Mouse (Mus musculus) natural killer cell, adult 2 months (primary cell): ENCODE results near the gene Cdk2ap2.
A peak's percentile ranks its signal among the peaks of the same experiment; 100 is the strongest.

ENCODE experiments used
- DNase-seq, 2 experiments: peaks; one replicate each; pipeline ENCODE4 v3.0.0; 2022; ENCODE audit warnings: low spot score in 2 of 2

Cdk2ap2 gene

DNA sequence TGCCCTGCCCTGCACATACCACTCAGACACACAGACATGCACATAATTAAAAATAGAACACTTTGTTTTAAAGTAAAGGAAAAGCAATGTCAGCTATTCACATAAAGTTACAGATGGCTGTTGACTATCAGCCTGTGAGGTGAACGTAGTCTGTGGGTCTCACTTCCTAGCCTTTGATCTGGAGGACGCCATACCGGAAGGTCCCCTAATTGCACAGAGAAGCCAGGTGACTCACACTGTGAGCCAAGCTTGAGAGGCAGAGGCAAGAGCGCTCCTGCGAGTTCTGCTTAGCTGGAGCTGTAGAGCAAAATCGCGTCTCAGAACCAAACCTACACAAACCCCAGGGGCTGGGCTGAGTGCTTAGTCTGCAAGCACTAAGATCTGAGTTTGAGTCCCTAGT is 3.2 kb upstream of the Cdk2ap2 start:
- peak; percentile 42 to 48 for DNase-seq

DNA sequence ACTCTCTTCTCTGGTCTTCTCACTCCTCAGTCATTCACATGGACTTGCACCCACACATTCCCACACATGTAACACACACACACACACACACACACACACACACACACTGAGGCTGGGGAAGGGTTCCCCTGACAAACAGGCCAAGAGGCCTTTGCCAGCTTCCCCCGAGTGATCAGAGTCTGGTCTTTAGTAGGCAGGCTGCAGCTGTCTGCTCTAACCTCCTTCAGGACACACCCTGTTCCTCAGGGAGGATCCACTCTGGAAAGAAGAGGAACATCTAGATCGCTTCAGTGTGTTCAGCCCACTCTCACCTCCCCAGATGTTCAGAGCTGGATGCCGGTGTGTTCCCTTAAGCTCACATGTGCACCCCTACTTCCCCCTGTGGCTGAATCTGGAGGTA is 2.6 kb upstream of the Cdk2ap2 start:
- DNase-seq = no peak

DNA sequence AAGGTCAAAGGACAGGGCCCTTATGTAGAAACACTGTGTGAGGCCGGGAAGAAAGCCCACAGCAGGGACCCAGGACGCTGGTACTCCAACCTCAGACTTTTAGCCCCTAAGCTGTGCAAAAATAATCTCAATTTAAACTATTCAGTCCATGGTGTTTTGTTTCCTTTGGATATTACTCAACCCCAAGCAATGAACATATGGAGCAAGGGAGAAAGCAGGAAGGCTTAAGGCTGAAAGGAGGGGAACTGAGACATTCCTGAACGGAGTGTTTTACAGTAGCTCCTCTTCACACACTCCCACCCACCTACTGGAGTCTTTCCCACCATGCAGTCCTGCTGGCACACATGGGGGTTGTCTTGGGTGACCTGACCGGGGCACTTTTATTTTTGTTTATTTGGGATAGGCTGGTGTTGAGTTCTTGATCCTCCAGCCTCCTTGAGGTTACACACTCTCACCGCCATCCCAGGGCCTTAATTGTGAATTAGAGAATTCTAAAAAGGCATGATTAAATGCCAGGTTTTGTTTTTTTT is 2.1 kb upstream of the Cdk2ap2 start:
- no peak for DNase-seq

DNA sequence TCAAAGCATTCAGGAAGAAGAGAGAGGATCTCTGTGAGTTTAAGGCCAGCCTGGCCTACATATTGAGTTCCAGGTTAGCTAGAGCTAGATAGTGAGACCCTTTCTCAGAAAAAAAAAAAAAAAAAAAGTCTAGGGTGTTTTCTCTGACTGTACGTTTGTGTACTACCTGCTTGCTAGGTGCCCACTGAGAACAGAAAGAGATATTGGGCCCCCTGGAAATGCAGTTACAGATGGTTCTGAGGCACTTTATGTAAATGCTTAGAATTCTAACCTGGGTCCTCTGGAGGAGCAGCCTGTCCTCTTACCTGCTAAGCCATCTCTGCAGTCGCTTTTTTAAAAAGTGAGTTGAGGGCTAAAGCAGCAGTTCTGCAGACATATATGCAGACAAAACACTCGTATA is 1.2 kb upstream of the Cdk2ap2 start:
- DNase-seq = no peak

DNA sequence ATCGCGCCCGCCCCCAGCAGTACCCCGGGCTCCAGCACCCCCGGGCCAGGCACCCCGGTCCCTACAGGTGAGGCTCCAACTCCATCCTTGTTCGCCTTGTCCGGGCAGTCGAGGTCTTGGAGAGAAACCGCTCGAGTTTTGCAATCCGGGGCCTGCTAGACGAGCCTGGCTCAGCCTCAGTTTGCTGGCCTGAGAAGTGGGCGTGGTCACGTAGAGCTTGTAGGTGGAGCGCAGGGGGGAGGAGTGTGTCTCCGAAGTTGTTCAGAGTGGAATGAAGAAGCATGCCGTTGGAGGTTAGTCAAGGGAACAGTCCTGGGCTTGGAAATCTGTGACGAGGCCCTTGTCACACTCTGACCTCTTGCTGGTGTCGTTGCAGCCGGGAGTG is 451 bp downstream of the Cdk2ap2 start:
- no peak for DNase-seq

DNA sequence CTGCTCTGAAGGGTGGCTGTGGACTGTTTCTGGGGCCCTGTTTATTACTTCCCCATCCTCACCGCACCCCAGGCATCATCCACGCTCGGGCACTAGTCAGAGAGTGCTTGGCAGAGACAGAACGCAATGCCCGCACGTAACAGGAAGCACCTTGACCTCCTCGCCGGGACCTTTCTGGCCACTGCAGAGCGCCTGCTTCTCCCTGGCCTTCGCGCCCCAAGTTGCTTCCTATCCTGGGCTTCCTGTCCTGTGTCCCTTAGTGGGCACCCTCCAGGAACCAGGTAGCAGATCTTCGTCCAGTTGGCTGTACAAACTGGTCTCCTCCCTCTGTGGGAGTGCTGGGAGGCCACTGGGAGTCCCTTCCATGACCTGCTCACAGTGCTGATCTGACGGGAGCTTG is 1.4 kb downstream of the Cdk2ap2 start:
- DNase-seq = peak in 1 of 2 experiments; percentile 18

DNA sequence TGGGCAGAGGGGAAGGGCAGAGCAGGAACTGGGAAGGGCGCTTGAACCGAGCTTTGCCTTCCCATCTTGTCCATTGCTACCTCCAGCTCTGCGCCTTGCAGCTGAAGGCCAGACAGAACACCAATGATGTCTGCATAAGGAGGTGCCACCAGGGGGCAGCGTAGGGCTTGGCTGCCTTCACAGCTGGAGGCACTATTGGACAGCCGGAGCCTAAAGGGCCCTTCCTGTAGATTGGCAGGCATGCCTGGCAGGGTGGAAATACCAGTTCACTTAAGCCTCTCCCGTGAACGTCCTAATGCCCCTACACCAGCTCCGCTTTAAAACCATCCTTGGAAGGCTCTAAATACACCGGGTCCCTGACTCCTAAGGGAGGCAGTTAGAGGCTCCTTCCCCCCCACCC is 2.1 kb downstream of the Cdk2ap2 start:
- DNase-seq = peak; percentile 88 to 93

DNA sequence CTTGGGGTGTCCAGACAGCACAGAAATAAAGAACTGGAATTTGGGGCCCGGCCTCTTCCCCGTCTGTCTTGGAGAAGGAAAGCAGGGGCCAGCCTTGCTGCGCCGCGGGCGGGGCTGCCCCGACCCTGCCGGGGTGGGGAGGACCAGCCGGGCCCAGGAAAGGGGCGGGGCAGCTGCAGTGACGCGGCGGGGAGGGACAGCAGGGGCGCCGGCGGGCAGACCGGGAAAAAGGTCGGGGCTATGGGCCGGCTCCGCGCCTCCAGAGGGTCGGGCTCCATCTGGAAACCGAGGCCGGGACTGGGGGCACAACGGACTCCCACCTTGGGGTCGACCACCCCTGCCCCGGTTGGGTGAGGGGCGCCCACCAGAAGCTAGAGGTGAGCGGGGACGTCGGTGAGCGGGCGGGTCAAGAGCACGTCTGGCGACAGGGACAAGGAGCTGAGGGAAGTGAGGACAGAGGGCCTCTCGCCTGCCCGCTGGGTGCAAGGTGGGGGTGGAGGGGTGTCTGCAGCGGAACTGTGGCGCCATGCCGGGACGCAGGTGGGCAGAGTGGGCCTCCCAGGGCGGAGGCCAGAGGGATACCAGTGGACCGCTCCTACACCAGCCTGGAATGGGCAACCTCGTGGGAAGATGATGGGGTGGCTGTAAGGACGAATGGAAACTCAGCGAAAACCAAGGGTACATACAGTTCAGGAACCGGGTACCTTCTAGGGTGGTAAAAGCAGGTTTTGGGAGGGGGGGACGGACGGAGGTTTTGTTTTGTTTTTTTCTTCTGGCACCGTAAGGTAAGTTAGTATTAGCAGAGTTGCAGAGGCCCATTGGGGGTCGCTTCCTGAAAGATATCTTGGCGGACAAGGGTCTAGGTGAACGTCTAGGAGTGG is 3.1 kb downstream of the Cdk2ap2 start, which contains the start of gene Pitpnm1:
Gene Pitpnm1 (plus strand): TSS at position 162 of the 881 bp plus-strand sequence.
- peak; percentile 62 to 64 for DNase-seq

DNA sequence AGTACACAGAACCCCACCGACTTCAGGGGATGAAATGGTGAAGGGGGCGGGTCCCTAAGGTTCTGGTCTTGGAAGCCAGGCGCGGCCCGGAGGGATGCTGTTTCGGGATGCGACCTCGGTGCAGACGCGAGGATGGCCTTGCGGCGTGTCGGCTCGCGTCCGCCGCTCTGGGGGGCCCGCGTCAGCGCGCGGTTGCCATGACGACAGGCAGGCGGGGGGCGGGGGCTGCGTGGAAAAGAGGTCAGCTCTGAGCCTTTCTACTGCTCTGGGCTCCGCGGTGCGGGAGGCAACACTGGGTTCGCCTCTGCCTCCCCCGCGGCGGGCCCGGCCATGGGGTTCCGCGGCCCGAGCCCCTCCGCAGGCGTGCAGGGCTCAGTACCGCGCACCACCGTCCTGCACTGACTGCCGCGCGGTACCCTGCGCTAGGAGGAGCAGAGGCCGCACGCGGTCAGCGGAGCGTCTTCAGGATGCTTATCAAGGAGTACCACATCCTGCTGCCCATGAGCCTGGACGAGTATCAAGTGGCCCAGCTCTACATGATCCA is 3.8 kb downstream of the Cdk2ap2 start:
- peak; percentile 39 to 51 for DNase-seq

DNA sequence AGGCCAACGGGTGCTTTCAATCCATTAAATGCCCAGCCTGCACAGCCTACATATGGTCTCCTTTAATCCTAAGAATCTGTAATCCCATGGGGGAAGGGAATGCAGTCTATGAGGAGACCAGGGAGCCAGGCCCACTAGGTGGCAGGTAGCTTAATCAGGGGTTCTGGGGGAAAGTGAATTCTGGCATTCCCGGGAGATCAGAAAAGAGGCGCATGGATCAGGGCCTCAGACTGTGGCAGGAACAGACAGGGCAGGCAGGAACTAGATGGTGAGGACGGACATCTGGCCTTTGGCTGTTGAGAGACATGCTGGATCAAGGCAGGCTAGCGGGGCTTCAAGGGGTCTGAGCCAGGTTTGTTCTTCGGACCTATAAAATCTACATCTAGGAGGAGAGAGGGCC is 4.5 kb downstream of the Cdk2ap2 start:
- DNase-seq = no peak

DNA sequence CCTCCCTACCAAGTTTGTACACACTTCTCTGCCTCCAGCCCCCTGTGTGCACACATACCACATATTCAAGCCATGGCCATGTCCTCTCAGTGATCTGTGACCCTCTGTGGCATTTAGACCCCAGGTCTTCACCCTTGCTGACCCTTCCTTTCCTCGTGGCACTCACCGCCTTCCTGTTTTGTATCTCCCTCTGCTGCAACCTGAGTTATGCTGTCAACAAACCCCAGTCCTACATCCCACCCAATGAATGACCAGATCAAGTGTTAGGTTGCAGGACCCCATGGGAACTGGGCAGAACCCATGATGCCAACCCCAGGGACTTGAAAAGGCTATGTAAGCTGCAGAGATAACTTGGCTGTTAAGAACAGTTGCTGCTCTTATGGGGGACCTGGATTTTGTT is 5.1 kb downstream of the Cdk2ap2 start:
- no peak for DNase-seq

DNA sequence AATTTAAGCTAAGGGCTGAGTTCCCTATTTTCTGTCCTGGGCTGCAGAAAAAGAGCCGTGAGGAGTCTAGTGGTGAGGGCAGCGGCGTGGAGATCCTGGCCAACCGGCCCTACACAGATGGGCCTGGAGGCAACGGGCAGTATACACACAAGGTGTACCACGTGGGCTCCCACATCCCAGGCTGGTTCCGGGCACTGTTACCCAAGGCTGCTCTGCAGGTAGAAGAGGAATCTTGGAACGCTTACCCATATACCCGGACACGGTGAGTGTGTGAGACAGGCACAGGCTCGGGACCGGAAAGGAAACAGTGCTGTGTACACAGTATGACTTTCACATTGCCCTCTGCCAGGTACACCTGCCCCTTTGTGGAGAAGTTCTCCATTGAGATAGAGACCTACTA is 5.6 kb downstream of the Cdk2ap2 start:
- DNase-seq = no peak

DNA sequence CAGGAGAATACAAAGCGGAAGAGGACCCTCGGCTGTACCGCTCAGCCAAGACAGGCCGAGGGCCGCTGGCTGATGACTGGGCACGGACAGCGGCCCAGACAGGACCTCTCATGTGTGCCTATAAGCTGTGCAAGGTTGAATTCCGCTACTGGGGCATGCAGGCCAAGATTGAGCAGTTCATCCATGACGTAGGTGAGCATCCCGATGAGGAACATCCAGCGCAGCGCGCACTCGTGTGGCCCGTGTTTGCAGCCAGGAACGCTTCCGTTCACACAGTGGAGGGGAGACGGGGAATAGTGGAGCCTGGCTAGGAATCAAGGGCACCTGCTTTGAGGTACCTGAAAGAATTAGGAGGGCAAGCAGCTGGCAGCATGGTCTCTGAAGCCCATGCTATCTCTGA is 6.3 kb downstream of the Cdk2ap2 start:
- DNase-seq = no peak

DNA sequence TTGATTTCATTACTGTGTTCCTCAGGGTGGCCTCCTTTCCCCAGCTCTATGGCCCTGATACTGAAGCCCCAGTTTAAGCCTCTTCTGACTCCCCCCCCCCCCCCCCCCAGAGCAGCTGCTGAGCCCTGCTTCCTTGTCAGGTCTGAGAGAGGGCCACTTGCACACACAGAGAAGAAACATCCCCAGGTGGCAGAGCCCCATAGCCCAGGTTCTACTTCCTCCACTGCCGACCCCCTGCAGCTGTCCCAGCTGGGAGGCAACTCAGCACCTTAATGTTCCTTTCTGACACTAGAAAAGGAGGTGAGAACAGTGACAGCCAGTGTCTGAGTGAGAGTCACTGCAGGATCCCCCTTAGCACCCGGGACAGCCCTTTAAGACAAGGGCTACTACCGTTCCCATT is 6.8 kb downstream of the Cdk2ap2 start:
- DNase-seq = no peak

DNA sequence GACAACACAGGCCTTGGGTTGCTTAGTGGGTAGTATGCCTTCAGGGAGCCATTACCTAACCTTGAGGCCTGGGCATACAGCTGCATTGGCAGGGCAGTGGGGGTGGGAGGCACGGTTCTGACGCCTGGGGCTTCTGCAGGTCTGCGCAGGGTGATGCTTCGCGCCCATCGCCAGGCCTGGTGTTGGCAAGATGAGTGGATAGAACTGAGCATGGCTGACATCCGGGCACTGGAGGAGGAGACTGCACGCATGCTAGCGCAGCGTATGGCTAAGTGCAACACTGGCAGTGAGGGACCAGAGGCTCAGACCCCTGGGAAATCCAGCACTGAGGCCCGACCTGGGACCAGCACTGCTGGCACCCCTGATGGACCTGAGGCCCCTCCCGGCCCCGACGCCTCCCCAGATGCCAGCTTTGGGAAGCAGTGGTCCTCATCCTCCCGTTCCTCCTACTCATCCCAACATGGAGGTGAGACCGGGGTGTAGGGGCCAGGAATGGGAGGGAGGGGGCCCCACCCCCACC is 7.8 kb downstream of the Cdk2ap2 start:
- DNase-seq = no peak

DNA sequence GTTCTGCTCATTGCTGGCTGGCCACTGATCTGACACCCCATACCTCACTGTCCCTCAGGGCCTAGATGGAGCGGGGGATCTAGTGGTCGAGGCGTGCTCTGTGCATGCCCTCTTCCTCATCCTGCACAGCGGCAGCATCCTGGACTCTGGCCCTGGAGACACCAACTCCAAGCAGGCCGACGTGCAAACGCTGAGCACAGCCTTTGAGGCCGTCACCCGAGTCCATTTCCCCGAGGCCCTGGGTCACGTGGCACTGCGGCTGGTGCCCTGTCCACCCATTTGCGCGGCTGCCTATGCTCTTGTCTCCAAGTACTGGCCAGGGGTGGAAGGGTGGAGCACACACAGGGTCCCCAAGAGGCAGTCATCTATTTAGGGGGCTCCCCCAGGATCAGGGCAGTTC is 9.7 kb downstream of the Cdk2ap2 start:
- DNase-seq = no peak

DNA sequence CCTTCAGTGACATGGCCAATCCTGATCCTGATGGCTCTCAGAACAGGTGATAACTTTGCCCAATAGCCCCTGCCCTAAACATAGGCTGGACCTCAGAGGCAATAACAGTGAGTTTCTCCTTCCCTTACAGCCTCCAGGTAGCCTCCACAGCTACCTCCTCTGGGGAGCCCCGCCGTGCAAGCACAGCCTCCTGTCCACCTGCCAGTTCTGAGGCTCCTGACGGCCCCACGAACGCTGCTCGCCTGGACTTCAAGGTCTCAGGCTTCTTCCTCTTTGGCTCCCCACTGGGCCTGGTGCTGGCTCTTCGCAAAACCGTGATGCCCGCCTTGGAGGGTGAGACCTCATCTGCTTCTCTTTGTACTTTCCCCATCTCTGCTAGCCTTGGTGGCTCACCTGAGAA is 11.6 kb downstream of the Cdk2ap2 start:
- DNase-seq = no peak

DNA sequence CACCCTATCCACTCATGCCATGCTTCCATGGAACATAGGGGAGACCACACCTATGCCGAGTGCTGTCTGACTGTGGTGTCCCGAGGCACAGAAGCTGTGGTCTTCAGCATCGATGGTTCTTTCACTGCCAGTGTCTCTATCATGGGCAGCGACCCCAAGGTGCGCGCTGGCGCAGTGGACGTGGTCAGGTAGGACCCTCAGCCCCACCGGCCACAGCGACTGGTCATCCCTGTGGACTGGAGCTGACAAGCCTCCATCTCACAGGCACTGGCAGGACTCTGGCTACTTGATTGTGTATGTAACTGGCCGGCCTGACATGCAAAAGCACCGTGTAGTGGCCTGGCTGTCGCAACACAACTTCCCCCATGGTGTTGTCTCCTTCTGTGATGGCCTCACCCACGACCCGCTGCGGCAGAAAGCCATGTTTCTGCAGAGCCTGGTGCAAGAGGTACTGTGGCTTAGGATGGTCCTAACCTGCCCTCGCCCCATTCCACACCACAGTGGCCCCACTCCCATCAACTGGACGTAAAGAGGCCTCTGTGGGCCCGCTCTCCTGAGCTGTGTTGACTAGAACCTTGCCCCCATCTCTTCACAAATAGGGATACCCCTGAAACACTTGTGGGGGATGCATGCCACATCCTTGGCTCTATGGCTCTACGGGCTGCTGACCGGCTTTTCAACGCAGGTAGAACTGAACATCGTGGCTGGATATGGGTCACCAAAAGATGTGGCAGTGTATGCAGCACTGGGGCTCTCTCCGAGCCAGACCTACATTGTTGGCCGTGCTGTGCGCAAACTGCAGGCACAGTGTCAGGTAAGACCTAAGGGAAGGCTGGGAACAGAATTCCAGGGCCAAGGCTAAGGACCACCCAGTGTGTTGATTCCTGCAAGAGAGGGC is 15.3 kb downstream of the Cdk2ap2 start:
- DNase-seq = no peak

DNA sequence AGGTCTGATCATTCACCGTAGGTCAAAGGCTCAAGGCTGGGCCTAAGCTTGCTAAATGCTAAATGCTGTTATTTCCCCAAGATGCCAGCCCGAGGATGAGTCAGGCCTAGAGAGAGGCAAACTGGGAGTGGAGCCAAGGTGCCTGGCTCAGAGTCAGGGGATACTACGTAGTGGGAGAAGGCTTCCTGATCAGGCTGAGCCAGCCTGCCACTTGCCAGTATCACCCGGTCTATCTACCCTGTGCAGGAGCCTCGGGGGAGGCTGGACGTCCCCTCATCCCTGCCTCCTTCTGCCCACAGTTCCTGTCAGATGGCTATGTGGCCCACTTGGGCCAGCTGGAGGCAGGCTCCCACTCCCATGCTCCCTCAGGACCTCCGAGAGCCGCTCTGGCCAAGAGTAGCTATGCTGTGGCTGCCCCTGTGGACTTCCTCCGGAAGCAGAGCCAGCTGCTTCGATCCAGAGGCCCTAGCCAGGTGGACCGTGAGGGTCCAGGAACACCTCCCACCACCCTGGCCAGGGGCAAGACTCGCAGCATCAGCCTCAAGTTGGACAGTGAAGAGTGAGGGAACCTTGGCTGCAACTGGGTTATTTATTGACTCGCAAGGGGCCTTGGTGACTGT is 16.3 kb downstream of the Cdk2ap2 start:
- no peak for DNase-seq

DNA sequence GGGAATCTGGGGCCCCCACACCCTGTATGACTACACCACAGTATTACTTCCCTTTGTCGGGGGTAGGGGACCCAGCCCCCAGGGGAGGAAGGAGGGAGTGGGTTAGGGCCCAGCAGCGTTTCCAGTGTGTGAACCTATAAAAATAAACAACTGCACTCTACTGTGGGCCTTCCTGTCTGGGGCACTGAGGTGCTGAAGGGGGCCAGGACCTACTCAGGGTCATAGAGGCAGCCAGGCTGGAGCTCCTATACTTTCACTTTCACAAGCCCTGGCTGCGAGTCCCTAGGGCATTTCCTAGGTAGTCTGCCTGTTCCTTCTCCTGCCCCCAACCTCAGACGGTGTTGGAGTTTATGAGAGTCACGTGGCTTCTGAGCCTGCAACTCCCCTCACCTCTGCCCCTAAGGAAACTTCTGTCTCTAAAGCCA is 16.8 kb downstream of the Cdk2ap2 start:
- DNase-seq = peak; percentile 68 to 77

DNA sequence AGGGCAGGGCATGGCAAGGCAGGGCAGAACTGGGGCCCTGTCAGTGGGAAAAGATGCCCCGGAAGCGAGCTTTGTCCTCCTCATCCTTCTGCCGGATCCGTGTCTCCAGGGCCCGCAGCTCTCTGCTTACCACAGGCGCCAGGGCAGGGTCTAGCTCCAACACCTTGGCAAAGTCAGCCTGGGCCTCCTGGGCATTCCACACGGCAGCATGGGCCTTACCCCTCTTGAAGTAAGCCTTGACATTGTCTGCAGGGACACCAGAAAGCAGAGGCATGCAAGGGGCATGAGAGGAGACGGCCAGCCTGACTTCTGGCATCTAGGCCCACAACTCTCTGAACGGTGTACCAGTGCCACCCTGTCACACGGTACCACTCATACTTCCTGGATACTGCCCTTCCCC is 17.6 kb downstream of the Cdk2ap2 start:
- no peak for DNase-seq

DNA sequence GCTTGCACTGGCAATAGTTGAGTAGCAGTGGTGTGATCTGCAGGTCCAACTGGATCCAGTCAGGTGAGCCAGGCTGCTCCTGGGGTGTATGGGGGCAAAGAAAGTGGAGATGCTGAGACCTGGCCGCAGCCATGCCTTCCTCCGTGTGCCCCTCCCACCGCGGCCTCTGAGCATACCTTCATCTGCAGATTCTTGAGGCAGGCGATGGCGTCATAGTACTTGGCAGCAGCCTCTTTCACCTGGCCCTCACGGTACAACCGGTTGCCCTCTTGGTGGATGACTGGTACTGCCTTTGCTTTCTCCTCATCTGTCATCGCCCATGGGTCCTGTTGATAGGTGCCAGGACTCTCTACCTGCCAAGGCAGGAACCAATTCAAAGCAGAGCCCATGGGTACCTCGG is 18.2 kb downstream of the Cdk2ap2 start:
- DNase-seq = no peak
